Mouse (Mus musculus): ENCODE measurements around the gene B3gnt6. TPM values are rescaled to one million over a fixed set of nuclear protein-coding genes. Genes with fewer than 3 reads are reported as not detected.

Gene B3gnt6
- total RNA-seq, 2 experiments from 2014 or later, result 0.20 to 3.2 TPM

DNA sequence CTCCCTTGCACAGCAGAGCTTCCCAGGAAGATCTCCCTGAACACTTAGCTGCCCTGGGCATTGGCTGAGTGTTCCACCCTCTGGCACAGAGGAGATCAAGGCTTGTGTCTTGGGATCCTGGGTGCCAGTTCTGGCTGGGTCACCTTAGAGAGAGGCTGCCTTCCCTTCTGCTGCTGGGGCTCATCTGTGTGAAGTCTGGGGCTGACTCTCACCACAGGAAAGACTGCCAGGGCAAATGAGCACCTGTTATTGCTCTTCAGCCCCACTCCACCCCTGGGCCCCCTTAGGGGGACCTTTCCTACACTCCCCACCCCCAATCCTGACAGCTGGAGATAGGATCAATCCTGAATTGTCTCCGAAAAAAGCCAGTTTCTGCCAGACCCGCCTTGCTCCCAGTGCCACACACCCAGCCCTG, 22.2 kb downstream of the B3gnt6 start:
- no peak for DNase-seq

- no peak for DNase-seq
Observed at GRCm38 (mm10) chr7:98176322-98177070, 22.8 kb downstream of the B3gnt6 start.

GRCm38 (mm10) chr7:98174883-98175755, 24.2 kb downstream of the B3gnt6 start:
- no peak for DNase-seq

- no peak for DNase-seq
Observed at GRCm38 (mm10) chr7:98173408-98173807, 25.9 kb downstream of the B3gnt6 start.

DNA sequence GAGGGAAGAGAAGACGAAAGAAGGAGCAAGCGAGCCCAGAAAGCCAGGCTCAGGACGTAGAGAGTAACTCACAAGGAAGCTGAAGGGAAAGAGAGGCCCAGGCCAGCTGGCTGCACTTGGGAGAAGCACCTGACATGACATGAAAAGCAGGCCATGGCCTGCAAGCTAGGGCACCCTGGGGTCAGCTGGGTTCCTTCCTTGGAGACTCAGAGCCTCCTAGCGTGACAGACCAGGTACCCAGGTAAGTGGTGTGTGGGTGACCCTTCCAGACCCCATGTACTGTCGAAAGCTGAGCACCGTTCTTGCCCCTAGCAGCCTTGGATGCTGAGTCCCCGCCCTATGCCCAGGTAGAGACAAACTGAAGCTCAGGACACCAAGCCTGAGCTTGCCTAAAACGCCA, 26.6 kb downstream of the B3gnt6 start:
- no peak for DNase-seq

DNA sequence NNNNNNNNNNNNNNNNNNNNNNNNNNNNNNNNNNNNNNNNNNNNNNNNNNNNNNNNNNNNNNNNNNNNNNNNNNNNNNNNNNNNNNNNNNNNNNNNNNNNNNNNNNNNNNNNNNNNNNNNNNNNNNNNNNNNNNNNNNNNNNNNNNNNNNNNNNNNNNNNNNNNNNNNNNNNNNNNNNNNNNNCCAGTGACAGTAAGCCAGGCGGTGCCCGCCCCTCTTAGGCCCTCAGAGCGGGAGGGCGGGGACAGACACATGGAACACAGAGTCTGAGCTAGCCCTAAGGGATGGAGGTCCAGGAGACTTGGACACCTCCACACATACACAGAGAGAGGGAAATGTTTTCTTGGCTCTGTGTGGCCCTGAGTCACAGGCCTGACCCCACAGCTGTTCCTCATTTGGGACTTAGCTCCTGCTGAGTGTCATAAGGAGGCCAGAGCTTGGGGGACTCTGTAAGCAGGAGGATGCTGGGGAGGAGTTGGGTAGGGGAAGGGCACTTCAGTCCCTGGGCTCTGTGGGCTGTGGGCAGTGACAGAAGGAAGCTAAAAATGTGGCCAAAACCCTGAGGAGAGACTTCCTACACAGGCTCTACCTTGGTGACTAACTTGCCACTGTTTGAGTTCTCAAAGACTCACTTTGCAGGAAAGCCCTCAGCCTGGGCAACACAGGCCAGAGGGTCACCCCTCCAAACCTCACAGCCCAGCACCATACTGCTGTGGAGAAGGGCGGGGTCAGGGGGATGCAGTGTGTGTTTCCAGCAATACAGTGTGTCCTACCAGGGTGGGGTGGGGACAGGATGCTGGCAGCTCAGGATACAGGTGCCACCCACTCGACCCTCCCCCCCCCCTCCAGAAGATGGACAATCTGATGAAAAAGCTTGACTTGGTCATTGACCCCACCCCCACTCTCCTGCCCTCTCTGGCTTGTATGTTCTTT, 27.9 kb downstream of the B3gnt6 start:
- DNase-seq, result no peak

DNA sequence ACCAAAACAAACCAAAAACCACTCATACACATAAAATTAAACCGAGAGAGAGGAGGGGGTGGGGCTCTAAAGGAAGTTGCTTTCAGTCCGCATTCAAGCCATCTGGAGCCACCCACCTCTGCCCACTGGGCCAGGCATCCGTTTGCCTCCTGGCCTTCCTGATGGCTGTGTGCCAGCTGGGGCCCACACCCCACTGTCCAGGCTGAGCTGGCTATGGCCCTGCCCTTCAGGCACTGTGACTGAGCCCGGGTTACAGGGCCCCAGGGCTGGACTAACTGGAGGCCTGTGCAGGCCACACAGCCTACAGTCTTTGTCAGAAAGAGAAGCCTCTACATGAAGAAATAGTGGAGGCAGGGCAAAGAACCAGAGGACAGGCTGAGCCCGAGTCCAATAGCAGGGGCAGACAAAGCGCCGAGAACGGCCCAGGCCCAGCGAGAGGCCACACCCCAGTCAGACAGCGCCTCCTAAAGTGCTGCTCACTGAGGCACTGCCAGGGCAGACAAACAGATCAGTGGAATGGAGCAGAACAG, 34.2 kb downstream of the B3gnt6 start:
- DNase-seq, result no peak

- no peak for DNase-seq
Observed at GRCm38 (mm10) chr7:98164382-98164998, 34.8 kb downstream of the B3gnt6 start.

- DNase-seq, result peak in 1 of 2 experiments; percentile 52
Observed at GRCm38 (mm10) chr7:98163700-98164099, 35.6 kb downstream of the B3gnt6 start.

DNA sequence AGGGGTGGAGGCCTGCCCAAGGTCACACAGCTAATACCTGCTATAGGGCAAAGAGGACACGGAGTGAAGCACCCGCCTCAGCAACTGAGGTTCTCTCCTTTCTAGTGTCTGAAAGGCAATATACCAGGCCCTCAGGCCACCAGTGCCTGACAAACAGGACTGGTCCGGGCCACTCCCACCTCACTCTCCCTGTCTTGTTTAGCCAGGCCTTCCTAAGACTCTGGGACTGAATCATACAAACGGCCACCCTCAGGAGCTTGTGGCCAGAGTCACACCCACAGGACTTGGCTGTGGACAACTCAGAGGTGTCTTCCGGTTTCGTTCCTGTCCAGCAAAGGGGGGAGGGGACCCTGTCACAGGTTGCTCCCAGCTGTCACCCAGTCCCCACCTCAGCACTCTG, 37.0 kb downstream of the B3gnt6 start:
- no peak for DNase-seq

DNA sequence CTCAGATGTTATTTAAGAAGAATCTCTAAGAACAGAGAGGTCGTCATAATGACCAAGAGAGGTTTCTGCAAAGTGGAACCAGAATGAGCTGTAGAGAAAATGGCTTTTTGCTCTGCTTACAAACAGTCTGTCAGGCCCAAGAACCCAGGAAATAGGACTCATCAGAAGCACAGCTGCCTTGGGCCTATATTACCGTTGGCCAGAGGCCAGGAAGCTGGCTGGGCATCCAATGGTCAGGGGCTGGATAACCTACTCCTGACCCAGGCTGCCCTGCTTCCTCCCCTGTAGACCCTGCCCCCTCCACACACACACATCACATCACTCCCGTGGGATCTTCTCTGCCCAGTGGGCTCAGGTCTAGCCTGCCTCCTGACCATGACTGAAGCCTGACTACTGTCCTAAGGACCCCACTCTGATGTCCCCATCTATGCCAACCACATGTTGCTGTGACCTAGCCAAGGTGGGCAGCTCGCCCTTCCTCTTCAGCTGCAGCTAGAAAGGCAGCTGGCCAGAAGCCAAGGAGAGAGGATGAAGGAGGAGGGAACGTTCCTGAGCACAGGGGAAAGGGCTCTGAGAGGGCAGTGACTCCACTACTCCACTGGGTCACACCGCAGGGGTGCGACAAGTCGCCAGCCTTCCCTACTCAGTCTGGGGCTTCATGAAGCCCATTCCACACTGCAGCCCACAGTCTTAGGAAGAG, 39.1 kb downstream of the B3gnt6 start:
- DNase-seq, result no peak

DNA sequence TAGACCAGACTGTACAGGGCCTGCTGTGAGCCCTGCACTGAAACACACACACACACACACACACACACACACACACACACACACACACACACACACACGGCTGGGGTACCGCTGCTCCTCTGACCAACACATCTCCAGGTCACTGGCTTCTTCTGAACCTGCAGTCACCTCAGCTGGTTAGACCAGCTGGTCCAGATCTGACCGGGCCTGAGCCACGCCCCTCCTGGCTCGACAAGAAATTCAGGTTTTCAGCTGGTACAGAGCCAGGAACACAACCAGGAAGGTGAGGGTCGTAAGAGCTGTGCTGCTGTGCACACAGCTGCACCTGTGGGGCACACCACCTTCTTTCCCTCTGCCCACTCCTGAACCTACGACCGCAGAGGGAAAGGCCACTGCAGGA, 40.8 kb downstream of the B3gnt6 start:
- DNase-seq, result no peak

DNA sequence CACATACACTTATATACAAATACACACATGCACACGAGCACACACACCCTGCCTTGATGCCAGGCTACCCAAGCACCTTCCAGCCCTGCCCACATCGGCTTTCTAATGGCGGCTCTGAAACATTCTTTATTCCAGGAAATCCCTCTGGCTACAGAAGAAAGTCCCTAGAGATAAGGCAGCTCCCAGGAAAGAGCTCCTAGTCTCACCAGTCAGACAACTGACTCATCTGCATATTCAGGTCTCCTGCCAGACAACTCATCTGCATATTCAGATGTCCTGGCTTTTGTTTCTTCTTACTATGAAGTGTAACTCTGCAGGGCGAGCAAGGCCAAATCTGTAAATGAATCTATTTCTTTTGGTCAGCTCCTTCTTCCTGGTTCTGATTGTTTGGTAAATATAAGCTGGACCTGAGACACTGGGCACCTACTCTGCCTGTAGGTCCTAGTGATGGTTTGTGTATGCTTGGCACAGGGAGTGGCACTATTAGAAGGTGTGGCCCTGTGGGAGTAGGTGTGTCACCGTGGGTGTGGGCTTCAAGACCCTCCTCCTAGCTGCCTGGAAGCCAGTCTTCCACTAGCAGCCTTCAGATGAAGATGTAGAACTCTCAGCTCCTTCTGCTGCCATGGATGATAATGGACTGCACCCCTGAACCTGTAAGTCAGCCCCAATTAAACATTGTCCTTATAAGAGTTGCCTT, 41.5 kb downstream of the B3gnt6 start:
- DNase-seq, result no peak

GRCm38 (mm10) chr7:98156280-98156665, 43.0 kb downstream of the B3gnt6 start:
- peak; percentile 64 to 81 for DNase-seq

DNA sequence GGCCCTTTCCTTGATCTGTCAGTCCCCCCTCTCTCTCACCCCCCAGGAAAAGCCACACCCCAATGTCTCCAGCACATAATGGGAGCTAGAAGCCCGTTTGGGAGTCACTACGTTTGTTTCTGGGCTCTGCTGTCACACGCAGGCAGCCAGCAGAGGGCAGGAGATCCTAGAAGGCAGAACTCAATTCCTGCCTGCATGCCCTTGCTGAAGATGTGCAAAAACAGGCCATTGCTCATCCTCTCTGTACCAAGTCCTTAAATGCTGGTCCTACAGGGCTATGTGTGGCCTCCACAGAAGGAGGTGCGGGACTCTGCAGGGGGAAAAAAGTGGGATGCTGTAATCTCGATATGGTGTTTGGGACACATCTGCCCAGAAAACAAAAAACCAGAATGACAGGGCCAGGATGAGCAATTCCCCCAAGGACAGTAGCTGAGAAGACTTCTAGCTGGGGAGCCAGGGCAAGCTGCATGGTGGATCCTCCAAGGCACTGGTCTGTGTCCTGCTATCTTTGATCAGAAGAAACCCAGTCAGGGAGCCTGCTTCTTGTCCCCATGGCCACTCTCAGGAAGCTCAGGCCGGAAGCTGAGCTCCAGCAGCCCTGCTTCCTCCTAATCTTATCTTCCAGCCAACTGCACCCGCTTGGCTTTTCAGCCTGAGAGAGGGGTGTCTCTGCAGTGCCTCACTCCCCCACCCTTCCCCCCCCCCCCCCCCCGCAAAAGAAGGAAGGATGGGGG, 43.6 kb downstream of the B3gnt6 start:
- peak; percentile 75 to 86 for DNase-seq

DNA sequence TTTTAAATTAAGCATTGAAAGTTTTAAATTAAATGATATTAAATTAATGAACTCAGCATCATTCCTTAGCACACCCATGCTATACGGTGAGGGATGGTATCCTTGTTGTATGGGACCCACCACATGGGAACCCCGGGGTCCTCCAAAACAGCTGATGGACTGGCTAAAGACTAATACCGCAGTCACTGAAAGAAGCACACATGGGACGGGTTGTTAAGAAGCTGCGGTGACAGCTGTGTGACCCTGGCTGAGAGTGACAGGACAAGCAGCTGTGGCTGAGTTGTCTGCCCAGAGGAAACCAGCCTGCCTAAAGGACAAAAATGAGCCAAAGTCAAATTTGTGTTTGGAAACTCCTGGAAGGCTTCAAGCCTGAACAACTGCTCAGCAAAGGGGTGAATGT, 45.4 kb downstream of the B3gnt6 start:
- DNase-seq, result no peak

DNA sequence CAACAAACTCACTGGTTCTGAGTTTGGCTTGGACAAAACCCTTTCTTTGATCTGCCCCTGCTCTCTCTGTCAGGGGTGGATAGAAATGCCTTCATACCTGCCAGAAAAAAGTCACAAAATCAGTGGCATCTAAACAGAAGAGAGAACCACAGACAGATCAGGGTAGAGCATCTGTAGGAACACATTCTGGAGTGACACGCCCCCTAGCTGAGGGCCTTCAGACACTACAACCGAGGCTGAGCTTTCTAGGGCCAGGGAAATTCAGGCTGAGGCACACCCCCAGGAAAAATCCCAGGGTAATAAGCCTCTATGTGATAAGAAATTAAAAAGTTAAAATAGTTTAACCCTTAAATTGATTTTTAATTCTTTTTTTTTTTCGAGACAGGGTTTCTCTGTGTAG, 45.9 kb downstream of the B3gnt6 start:
- DNase-seq, result no peak

GRCm38 (mm10) chr7:98152400-98152799, 46.9 kb downstream of the B3gnt6 start:
- DNase-seq, result peak in 1 of 2 experiments; percentile 36

DNA sequence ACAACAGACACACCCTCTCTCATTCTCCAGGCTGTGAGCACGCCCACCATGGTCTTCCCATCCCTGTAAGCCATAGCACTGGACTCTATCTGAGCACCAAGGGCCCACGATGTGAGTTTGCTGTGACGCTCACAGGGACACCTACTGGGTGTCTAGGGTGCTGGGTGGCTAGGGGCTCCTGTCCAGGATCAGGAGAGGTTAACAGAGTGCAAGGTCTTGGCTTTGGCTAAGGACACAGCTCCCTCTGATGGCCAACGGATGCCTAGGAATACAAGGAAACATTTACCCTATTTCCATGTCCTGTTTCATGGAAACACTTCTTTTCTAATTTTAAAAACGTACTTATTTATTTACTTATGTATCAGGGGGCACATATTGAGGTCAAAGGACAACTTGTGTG, 48.8 kb downstream of the B3gnt6 start:
- DNase-seq, result peak; percentile 53 to 60

GRCm38 (mm10) chr7:98149802-98150201, 49.5 kb downstream of the B3gnt6 start:
- no peak for DNase-seq
